Mouse (Mus musculus): ENCODE measurements at regions not wholly inside any gene's neighbourhood (a gene's known extent, or its start where the extent isn't known, plus 50 kb on each side); places are given as distances from the start of the nearest gene placed in this dataset.

DNA sequence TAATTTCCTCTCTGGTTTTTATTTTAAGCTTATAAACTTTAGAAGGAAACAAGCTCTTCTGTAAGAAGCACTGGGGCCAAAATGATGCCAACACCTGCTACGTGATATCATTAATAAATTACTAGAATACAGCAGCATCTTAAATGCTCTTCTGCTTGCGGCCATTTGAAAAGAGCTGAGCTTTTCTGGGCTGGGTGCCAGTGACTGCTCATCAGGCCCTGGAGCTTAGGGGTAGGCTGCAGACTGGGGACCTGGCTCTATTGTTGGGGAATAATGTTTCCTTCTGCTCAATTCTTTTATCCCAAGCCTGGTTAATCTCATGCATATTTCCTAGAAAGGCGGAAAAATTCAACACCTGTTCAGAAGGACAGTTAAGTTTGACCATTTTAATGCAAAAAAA is 436.7 kb upstream of the Zdhhc25 start:
- peak in 1 of 2 experiments; percentile 16 for DNase-seq (ENCODE audit: extremely low spot score in 1 of 2, low spot score in 1 of 2)

DNA sequence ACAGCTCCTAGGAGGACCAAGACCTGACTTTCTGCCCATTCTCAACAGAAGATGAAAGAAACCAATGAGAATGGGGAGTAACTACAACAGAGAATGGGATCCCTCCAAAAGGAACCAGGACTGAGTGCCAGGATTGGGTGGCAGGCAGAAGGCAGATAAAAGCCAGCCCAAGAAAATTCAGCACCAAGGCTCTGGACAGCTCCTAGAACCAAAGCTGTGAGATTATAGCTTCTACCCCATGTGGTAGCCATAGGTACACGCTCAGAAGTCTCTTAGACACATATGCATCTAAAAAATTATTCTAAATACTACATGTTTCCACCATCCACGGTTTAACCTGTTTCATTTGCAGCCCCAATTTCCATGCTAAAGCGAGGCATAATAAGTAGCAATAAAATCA is 425.8 kb upstream of the Zdhhc25 start:
- DNase-seq (ENCODE audit: extremely low spot score in 1 of 2, low spot score in 1 of 2), result peak in 1 of 2 experiments; percentile 16

- no peak for DNase-seq (ENCODE audit: extremely low spot score in 1 of 2, low spot score in 1 of 2)
These were observed 424.1 kb upstream of the Zdhhc25 start for GRCm38 (mm10) chr15:88175991-88176390.

DNA sequence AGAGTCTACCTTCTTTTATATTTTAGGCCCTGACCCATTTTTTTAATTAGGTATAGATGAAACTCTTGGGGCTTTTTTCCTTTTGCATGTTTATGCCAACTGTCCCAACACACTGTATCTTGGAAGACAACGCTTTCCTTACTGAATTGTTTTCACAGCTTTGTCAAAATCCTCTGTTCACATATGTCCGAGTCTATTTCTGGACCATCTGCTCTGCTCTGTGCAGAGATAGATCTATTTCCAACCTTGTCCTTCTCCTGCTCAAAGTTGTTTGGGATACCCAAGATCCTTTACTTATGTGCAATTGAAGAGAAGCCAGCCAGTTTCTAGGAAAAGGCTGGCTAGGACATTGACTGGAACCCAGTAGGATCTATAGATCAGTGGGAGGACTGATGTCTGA is 403.6 kb upstream of the Zdhhc25 start:
- no peak for DNase-seq (ENCODE audit: extremely low spot score in 1 of 2, low spot score in 1 of 2)

DNA sequence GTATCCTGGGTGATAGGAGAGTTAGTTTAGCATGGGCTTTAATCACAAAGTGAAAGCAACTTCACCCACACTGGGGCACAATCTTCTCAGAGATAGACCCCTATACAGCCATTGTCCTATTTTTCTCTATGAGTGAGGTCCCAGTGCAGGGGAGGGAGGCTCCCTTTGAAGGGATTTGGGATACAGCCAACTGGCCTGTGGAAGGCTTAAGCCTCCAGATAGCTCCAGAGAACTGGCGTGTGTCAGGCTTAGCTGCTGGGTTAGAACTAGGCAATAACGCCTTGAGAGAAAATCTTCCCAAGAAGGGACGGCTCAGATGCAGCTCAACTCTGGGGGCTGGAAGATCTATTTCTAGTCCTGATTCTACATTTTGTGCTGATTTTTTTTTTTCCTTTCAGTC is 397.4 kb upstream of the Zdhhc25 start:
- DNase-seq (ENCODE audit: extremely low spot score in 1 of 2, low spot score in 1 of 2), result no peak

DNA sequence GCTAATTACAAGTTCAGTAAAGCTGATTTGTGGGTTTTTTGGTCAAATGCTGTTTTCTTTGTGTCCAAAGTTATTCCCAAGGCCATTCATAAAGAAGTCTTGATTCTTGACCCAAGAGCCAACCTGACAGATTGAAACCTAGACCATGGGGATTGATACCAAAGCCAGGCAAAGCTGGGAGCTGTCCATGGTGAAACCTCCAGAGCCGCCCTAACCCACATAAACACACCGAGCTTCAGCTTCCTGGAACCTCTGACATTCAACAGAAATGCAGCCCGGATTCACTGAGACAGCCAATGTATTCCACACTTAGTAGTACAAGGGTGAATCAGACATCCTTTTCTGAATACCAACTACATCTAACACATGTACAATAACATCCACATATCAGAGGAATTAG is 386.7 kb upstream of the Zdhhc25 start:
- DNase-seq (ENCODE audit: extremely low spot score in 1 of 2, low spot score in 1 of 2), result no peak

DNA sequence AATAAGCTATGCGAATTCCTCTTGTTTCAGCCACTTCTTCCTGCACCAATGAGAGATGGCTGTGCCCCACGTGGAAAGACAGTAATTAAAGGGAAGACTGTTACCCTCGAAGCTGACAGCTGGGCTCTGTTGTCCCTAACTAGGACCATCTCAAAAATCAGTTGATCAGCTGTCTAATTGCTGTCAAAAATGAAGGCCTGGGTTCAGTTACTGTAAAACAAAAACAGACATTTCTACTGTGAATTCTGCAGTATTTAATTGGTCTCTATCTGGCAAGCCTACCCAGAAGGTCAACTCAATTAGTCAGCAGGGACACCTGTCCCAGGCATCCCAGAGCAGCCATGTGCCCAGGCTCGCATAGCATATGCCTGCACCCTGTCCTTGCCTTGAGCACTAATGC is 385.8 kb upstream of the Zdhhc25 start:
- DNase-seq (ENCODE audit: extremely low spot score in 1 of 2, low spot score in 1 of 2), result no peak

- no peak for DNase-seq (ENCODE audit: extremely low spot score in 1 of 2, low spot score in 1 of 2)
These were observed 370.6 kb upstream of the Zdhhc25 start for GRCm38 (mm10) chr15:88229456-88229855.

GRCm38 (mm10) chr15:88244606-88245005 is 355.5 kb upstream of the Zdhhc25 start:
- DNase-seq (ENCODE audit: extremely low spot score in 1 of 2, low spot score in 1 of 2), result peak in 1 of 2 experiments; percentile 20

DNA sequence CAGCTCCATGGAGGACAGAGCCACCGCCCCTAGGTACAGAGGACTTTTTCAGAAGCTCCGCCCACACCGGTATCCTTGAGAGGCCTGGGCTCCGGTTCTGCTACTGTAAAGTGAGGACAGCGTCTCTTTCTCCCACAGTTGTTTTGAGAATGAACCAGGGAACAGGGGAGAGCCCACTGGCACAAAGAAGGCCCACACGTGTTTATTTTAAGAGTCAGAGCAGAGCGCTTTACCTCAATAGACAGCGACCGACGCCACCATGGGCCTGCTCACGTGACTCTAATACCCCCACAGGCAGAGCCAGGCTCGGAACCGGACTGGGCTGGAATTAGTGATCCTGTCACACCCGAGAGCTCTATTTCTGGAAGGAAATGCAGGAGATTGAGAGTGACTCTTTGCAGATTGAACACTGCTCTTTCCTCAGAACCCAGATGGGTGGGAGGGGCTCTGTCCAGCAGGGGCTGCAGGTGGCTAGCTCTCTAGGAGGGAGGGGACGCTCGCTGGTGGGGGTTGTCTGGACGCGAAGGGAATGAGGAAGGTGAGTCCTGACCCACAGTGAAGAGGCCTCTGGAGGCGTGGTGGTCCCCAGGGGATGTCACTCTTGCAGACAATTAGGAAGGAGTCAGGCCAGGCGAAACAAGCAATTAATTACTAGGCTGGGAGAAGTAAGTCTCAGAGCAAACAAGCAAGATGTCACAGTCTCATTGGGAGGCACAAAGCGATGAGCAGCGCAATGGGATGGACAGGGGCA is 354.4 kb upstream of the Zdhhc25 start:
- no peak for DNase-seq (ENCODE audit: extremely low spot score in 1 of 2, low spot score in 1 of 2)

- DNase-seq (ENCODE audit: extremely low spot score in 1 of 2, low spot score in 1 of 2), result peak; percentile 94 to 99
These were observed 352.0 kb upstream of the Zdhhc25 start for GRCm38 (mm10) chr15:88247974-88248625.

- DNase-seq (ENCODE audit: extremely low spot score in 1 of 2, low spot score in 1 of 2), result no peak
These were observed 312.1 kb upstream of the Zdhhc25 start for GRCm38 (mm10) chr15:88288051-88288450.

DNA sequence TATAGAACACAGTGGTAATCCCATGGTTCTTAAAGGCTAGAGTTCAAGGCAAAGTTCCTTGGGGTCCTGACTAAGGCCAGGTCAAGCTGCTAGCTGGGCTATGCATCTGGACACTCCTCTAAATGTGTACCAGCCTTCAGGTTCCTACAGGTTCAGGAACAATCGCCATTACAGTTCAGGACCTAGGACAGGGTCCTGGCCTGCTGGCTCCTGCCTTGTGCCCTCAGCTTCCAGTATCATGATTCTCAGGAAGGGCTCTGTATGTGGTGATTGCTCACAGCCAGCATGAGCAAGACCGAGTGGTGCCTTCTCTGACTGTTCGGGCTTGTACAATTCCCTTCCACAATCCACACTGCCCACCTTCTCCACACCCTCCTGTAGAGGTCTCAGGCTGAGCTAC is 311.4 kb upstream of the Zdhhc25 start:
- no peak for DNase-seq (ENCODE audit: extremely low spot score in 1 of 2, low spot score in 1 of 2)

- DNase-seq (ENCODE audit: extremely low spot score in 1 of 2, low spot score in 1 of 2), result no peak
These were observed 309.2 kb upstream of the Zdhhc25 start for GRCm38 (mm10) chr15:88290740-88291363.

DNA sequence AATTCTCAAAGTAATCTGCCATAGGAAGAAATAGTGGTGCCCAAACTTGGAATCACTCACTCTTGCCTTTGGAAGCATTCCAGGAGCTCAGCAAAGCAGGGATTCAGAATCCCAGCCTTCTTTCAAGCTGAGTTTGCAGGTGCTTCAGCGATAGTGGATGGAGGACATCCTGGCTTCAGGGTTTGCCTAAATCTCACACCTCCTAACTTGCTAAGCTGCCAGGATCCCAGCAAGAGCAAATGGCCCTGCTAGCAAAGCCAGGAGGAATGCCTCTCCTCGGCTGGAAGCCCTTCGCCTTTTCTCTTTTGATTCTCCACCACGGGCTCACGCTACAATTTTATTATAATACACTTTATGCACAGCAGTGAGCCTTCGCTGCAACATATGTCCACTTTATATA is 301.0 kb upstream of the Zdhhc25 start:
- no peak for DNase-seq (ENCODE audit: extremely low spot score in 1 of 2, low spot score in 1 of 2)

GRCm38 (mm10) chr15:88311158-88311557 is 288.9 kb upstream of the Zdhhc25 start:
- DNase-seq (ENCODE audit: extremely low spot score in 1 of 2, low spot score in 1 of 2), result no peak

DNA sequence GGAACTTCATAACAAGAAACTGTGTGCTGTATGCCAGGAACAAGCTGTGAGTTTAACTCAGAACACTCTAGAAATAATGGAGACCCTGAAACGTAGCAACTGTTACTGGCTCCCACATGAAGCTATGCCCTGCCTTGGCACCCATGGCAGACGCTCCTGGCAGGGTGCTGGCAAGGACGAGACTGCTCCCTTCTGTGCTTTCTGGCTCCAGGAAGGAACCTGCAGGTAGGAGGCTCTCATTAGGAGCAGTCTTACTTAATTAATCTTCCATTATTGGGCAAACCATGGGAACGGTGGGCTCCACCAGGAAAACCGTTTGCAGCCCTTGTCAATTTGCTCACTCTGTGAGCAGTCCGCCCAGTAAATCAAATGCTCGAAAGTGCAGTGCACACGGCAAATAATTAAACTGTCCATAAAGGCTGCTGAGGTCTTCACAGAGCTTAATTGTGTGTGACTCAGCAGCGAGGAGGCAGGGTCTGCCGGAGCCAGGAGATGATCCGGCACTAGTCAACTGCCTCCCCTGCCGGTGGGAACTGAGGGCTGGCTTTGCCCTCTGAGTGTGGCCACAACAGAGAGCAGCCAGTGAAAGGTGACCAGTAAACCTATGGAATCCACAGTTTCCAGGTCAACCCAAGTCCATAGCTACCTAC is 285.2 kb upstream of the Zdhhc25 start:
- DNase-seq (ENCODE audit: extremely low spot score in 1 of 2, low spot score in 1 of 2), result no peak

DNA sequence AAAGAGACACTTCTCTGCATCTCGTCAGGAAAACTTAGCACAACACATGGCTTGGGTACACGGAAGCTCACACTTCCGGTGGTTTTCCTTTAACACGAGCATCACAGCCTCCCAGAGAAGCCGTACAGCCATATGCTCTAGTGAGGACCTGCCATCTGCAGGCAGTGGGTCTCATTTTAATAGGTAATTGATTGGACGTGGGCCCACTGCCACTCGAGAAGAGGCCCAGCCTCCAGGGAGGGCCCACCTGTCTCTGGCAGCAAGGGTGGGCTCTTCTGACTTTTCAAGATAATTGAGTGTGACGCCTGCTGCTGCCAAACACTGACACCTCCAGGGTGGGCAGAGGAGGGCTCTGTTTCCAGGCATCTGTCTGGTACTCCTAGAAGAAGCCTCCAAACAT is 282.1 kb upstream of the Zdhhc25 start:
- no peak for DNase-seq (ENCODE audit: extremely low spot score in 1 of 2, low spot score in 1 of 2)

DNA sequence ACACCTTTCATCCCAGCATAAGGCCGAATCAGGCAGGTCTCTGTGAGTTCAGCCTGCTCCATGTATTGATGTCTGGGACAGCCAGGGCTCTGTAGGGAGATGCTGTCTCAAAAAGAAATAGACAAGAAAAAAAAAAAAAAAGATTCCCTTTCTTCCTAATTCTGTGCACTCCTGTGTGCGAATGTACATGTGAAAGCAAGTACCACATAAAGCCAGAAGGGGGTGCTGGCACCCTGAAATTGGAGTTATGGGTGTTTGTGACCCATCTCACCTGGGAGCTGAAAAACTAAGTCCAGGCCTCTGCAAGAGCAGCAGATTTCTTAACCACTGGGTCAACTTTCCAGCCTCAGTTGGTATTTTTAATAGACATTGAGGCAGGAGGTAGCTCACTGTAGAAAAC is 280.6 kb upstream of the Zdhhc25 start:
- DNase-seq (ENCODE audit: extremely low spot score in 1 of 2, low spot score in 1 of 2), result no peak

- no peak for DNase-seq (ENCODE audit: extremely low spot score in 1 of 2, low spot score in 1 of 2)
These were observed 276.3 kb upstream of the Zdhhc25 start for GRCm38 (mm10) chr15:88323584-88324375.
